Mouse (Mus musculus) MEL (cell line): Measurements from ENCODE around the gene Nav1. TPM values are rescaled to one million over a fixed set of nuclear protein-coding genes. Genes with fewer than 3 reads are reported as not detected.

Experiments used
- DNase-seq: peaks from one replicate; pipeline ENCODE4 v3.0.0; 2011; ENCODE audit warnings: low read depth, low spot score
- H3K27ac ChIP-seq: 2 replicates; pipeline ENCODE4 v1.5.1; 2012; ENCODE audit warnings: low read depth, mild to moderate bottlenecking, control low read depth, low read length, moderate library complexity; ENCODE audit not compliant: control insufficient read depth
- H3K27me3 ChIP-seq, 2 experiments: fragments of 150-350 bp in 1 of 2; sonication (generic) in 1 of 2; 2 replicates each; pipeline ENCODE4 v1.6.1; 2012; ENCODE audit warnings: low read length in 2 of 2, mild to moderate bottlenecking in 2 of 2, improper control_type of control experiment in 1 of 2, moderate library complexity in 1 of 2; ENCODE audit not compliant: insufficient read depth in 2 of 2, control insufficient read depth in 1 of 2
- H3K36me3 ChIP-seq, 2 experiments: 2 replicates each; pipeline ENCODE4 v1.6.1; 2012 to 2014; ENCODE audit warnings: low read length in 2 of 2, improper control_type of control experiment in 1 of 2, inconsistent platforms in 1 of 2, mild to moderate bottlenecking in 1 of 2; ENCODE audit not compliant: insufficient read depth in 2 of 2, control insufficient read depth in 1 of 2
- H3K4me1 ChIP-seq, 2 experiments: fragments of 150-350 bp in 1 of 2; sonication (generic) in 1 of 2; 2 replicates each; pipeline ENCODE4 v1.6.1; 2012; ENCODE audit warnings: low read length in 2 of 2, improper control_type of control experiment in 1 of 2, mild to moderate bottlenecking in 1 of 2; ENCODE audit not compliant: insufficient read depth in 2 of 2, control insufficient read depth in 1 of 2
- H3K4me3 ChIP-seq, 2 experiments: fragments of 150-350 bp in 1 of 2; sonication (generic) in 1 of 2; 2 replicates each; pipeline ENCODE4 v1.5.1; 2012; ENCODE audit warnings: low read depth in 2 of 2, low read length in 2 of 2, mild to moderate bottlenecking in 2 of 2, moderate library complexity in 2 of 2, control low read depth in 1 of 2, improper control_type of control experiment in 1 of 2; ENCODE audit not compliant: control insufficient read depth in 1 of 2, insufficient read depth in 1 of 2
- H3K79me2 ChIP-seq: 2 replicates; pipeline ENCODE4 v1.6.1; 2012; ENCODE audit warnings: mild to moderate bottlenecking, low read length, moderate library complexity; ENCODE audit not compliant: control insufficient read depth, poor library complexity, insufficient read depth
- H3K9ac ChIP-seq: 2 replicates; pipeline ENCODE4 v1.6.1; 2012; ENCODE audit warnings: low read depth, mild to moderate bottlenecking, control low read depth, low read length, moderate library complexity; ENCODE audit not compliant: control insufficient read depth, poor library complexity, severe bottlenecking
- H3K9me3 ChIP-seq: fragments of 150-350 bp; sonication (generic); replicated peaks from 2 replicates; pipeline ENCODE4 v1.6.1; 2012; ENCODE audit warnings: mild to moderate bottlenecking, low read length, improper control_type of control experiment, moderate library complexity; ENCODE audit not compliant: insufficient read depth
- BHLHE40 ChIP-seq: IDR thresholded peaks from 2 replicates; pipeline ENCODE4 v1.6.1; 2012; ENCODE audit warnings: low read depth, mild to moderate bottlenecking, inconsistent platforms, low read length, improper control_type of control experiment, borderline replicate concordance
- CHD2 ChIP-seq: IDR thresholded peaks from 2 replicates; pipeline ENCODE4 v1.6.1; 2011; ENCODE audit warnings: low read length, improper control_type of control experiment
- CTCF ChIP-seq, 3 experiments: IDR thresholded peaks in 2 of 3; conservative IDR thresholded peaks in 1 of 3; 2 replicates each; pipeline ENCODE4 v1.5.1; 2011 to 2012; ENCODE audit warnings: low read length in 3 of 3, low read depth in 2 of 3, mild to moderate bottlenecking in 2 of 3, improper control_type of control experiment in 1 of 3, inconsistent platforms in 1 of 3, mixed read lengths in 1 of 3, moderate library complexity in 1 of 3; ENCODE audit not compliant: control insufficient read depth in 1 of 3, insufficient read depth in 1 of 3, poor library complexity in 1 of 3, severe bottlenecking in 1 of 3
- ELF1 ChIP-seq: IDR thresholded peaks from 2 replicates; pipeline ENCODE4 v1.6.1; 2014; ENCODE audit warnings: low read depth, mild to moderate bottlenecking, inconsistent platforms, low read length, improper control_type of control experiment, moderate library complexity
- ETS1 ChIP-seq: IDR thresholded peaks from 2 replicates; pipeline ENCODE4 v1.6.1; 2012; ENCODE audit warnings: low read depth, mild to moderate bottlenecking, inconsistent platforms, low read length, improper control_type of control experiment, moderate library complexity
- GABPA ChIP-seq: IDR thresholded peaks from 2 replicates; pipeline ENCODE4 v1.6.1; 2012; ENCODE audit warnings: low read depth, mild to moderate bottlenecking, inconsistent platforms, low read length, improper control_type of control experiment, moderate library complexity
- GATA1 ChIP-seq: IDR thresholded peaks from 2 replicates; pipeline ENCODE4 v1.6.1; 2011; ENCODE audit warnings: low read depth, low read length, improper control_type of control experiment
- KAT2A ChIP-seq: conservative IDR thresholded peaks from 2 replicates; pipeline ENCODE4 v1.6.1; 2012; ENCODE audit warnings: low read depth, low read length, improper control_type of control experiment, inconsistent platforms
- MAFK ChIP-seq: IDR thresholded peaks from 2 replicates; pipeline ENCODE4 v1.6.1; 2011; ENCODE audit warnings: low read depth, mild to moderate bottlenecking, low read length, improper control_type of control experiment, borderline replicate concordance
- MAX ChIP-seq: IDR thresholded peaks from 2 replicates; pipeline ENCODE4 v1.6.1; 2011; ENCODE audit warnings: low read length, improper control_type of control experiment
- MAZ ChIP-seq: IDR thresholded peaks from 2 replicates; pipeline ENCODE4 v1.6.1; 2012; ENCODE audit warnings: low read depth, mild to moderate bottlenecking, inconsistent platforms, low read length, improper control_type of control experiment
- MYB ChIP-seq: IDR thresholded peaks from 2 replicates; pipeline ENCODE4 v1.6.1; 2011; ENCODE audit warnings: mild to moderate bottlenecking, low read depth, low read length, improper control_type of control experiment
- NRF1 ChIP-seq: IDR thresholded peaks from 2 replicates; pipeline ENCODE4 v1.6.1; 2014; ENCODE audit warnings: low read depth, mild to moderate bottlenecking, inconsistent platforms, low read length, improper control_type of control experiment, moderate library complexity; ENCODE audit not compliant: poor library complexity, insufficient read depth, severe bottlenecking
- POLR2A ChIP-seq, 2 experiments: IDR thresholded peaks; 2 replicates each; pipeline ENCODE4 v1.6.1; 2011 to 2012; ENCODE audit warnings: low read length in 2 of 2, mild to moderate bottlenecking in 2 of 2, control low read depth in 1 of 2, improper control_type of control experiment in 1 of 2, low read depth in 1 of 2, moderate library complexity in 1 of 2; ENCODE audit not compliant: control insufficient read depth in 1 of 2, insufficient read depth in 1 of 2, poor library complexity in 1 of 2
- POLR2AphosphoS2 ChIP-seq: IDR thresholded peaks from 2 replicates; pipeline ENCODE4 v1.6.1; 2011; ENCODE audit warnings: low read length, improper control_type of control experiment
- TAL1 ChIP-seq: IDR thresholded peaks from 2 replicates; pipeline ENCODE4 v1.6.1; 2012; ENCODE audit warnings: mild to moderate bottlenecking, inconsistent platforms, low read length, moderate library complexity, mixed read lengths
- TBP ChIP-seq: IDR thresholded peaks from 2 replicates; pipeline ENCODE4 v1.8.0; 2011; ENCODE audit warnings: low read depth, low read length, improper control_type of control experiment
- TCF12 ChIP-seq: IDR thresholded peaks from 2 replicates; pipeline ENCODE4 v1.6.1; 2014; ENCODE audit warnings: low read depth, mild to moderate bottlenecking, inconsistent platforms, low read length, improper control_type of control experiment, moderate library complexity
- UBTF ChIP-seq: IDR thresholded peaks from 2 replicates; pipeline ENCODE4 v1.6.1; 2012; ENCODE audit warnings: low read depth, mild to moderate bottlenecking, inconsistent platforms, low read length, improper control_type of control experiment, moderate library complexity, borderline replicate concordance; ENCODE audit not compliant: insufficient read depth
- ZC3H11A ChIP-seq: IDR thresholded peaks from 2 replicates; pipeline ENCODE4 v1.6.1; 2012; ENCODE audit warnings: low read depth, mild to moderate bottlenecking, inconsistent platforms, low read length, improper control_type of control experiment
- ZNF384 ChIP-seq: IDR thresholded peaks from 2 replicates; pipeline ENCODE4 v1.6.1; 2012; ENCODE audit warnings: low read depth, mild to moderate bottlenecking, inconsistent platforms, low read length, improper control_type of control experiment
- polyA plus RNA-seq, 2 experiments: library from polyadenylated mRNA; stranded (reverse) in 1 of 2; unstranded in 1 of 2; fragments of >175 nt in 1 of 2; fragments of >200 nt in 1 of 2; gene quantifications; 2 replicates each; pipeline versions ENCODE4 v1.2.1 to v1.2.4; 2012; ENCODE audit warnings: low replicate concordance in 2 of 2, low read depth in 1 of 2; ENCODE audit not compliant: insufficient read length in 2 of 2, insufficient read depth in 1 of 2, missing spikeins in 1 of 2
- total RNA-seq: library from RNA; depleted of rRNA; stranded (reverse); fragments of 300-350 nt; gene quantifications from 2 replicates; pipeline ENCODE4 v1.2.3, GENCODE M21; 2012

The Nav1 gene
- total and polyA plus RNA-seq, 3 experiments: 0.89 to 9.6 TPM; not detected in 1

DNA sequence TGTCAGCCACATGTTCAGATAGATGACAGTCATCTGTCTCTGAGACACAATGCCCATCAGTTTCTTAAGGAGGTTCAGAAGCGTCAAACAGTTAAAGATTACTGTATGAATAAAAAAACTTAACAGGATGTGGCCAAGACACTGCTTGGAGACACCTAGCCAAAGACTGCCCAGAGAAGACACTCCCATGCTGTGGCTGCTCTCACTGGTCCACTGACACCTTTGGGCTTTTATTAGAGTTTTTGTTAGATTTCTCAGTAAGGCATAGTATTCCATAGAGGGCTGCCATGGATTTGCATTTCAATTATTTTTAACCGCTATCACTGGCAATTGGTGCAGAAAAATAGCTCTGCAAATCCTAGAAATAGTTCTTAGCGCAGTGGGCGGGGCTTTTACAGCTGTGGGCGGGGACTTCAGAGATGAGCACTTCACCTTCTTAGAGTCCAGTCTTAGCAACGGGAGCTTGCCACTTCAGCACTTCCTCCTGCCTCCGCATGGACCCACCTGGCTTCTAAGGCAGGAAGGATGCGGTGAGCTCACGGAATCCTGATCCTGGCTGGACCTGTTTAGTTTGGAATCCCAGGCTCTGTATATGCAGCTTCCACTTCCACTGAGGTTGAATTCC lies 12.7 kb downstream of the Nav1 start:
- Histone ChIP-seq H3K4me1 (no peaks in the 10 kb centered on the region), H3K79me2 (no peaks in the 10 kb centered on the region), H3K4me3 (no peak overlapping the region), H3K27me3 (no peaks in the 10 kb centered on the region), H3K36me3 (no peaks in the 10 kb centered on the region), H3K27ac (no peak overlapping the region), H3K9ac (no peak overlapping the region), H3K9me3 (no peaks in the 10 kb centered on the region)
- DNase-seq: no peak
- TF ChIP-seq ETS1 (no peak), POLR2A (IDR thresholded peaks at IDR 0.05; ENCODE audit: control insufficient read depth in 1 of 2, insufficient read depth in 1 of 2, low read depth in 1 of 2, low read length in 2 of 2, poor library complexity in 1 of 2) (no peak)

DNA sequence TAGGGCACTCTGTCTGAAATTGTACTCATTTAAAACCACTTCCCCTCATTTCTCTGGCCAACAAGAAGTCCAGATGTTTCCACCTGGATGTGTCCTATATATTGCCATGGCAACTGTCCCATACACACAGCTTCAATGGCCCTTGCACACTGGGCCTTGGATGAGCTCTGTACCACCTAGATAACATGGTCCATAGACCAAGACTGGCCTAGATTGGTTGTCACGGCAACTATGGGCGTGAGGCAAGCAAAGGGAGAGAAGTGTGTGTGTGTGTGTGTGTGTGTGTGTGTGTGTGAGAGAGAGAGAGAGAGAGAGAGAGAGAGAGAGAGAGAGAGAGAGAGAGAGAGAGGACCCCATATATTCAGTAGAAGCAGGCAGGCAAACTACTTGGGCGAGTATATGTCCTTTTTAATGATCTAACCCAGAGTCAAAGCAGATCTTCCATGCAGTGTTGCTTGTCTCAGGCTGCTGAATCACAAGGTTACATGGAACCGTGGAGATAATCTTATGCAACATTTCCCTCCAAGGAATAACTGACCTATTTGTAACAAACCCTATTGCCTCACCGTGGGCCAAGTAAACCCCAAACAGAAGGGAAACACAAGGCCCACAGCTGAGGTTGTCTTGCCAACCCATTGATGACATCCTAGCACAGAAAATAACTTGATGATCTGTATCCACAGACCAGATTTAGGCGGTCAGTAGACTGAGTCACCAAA lies 13.4 kb downstream of the Nav1 start:
- Histone ChIP-seq H3K36me3 (no peaks in the 10 kb centered on the region), H3K79me2 (no peaks in the 10 kb centered on the region), H3K27me3 (no peaks in the 10 kb centered on the region), H3K9me3 (no peaks in the 10 kb centered on the region), H3K4me3 (no peak overlapping the region), H3K27ac (no peak overlapping the region), H3K9ac (no peak overlapping the region), H3K4me1 (no peaks in the 10 kb centered on the region)
- DNase-seq: no peak
- TF ChIP-seq CHD2: no peak
- TF ChIP-seq UBTF: no peak
- TF ChIP-seq GABPA: no peak
- TF ChIP-seq TCF12: no peak
- no peak for TF ChIP-seq BHLHE40
- no peak for TF ChIP-seq ETS1
- no peak for TF ChIP-seq MAX
- no peak for TF ChIP-seq GATA1
- no peak for TF ChIP-seq MYB
- no peak for TF ChIP-seq NRF1
- TF ChIP-seq KAT2A: no peak
- no peak for TF ChIP-seq MAFK
- TF ChIP-seq TAL1: no peak
- no peak for TF ChIP-seq POLR2AphosphoS2
- no peak for TF ChIP-seq MAZ
- no peak for TF ChIP-seq ZC3H11A
- TF ChIP-seq ZNF384: no peak
- TF ChIP-seq CTCF (IDR thresholded peaks at IDR 0.05 in 2 of 3, conservative IDR thresholded peaks at IDR 0.05 in 1 of 3; ENCODE audit: control insufficient read depth in 1 of 3, insufficient read depth in 1 of 3, low read depth in 2 of 3, low read length in 3 of 3, poor library complexity in 1 of 3, severe bottlenecking in 1 of 3): no peak
- no peak for TF ChIP-seq TBP
- no peak for TF ChIP-seq ELF1
